Mouse (Mus musculus) colon, adult 2 months (tissue): ENCODE results near the gene Srrm1. TPM values are rescaled to one million over a fixed set of nuclear protein-coding genes. Genes with fewer than 3 reads are reported as not detected.

Experiments used
- polyA plus RNA-seq: library from polyadenylated mRNA; depleted of rRNA; stranded (reverse); fragments of >200 nt; gene quantifications from 2 replicates; pipeline ENCODE4 v1.2.3, GENCODE M21; 2012; rRNA removed

Gene Srrm1
- 11.8 and 18.8 TPM in 2 replicates for polyA plus RNA-seq

GRCm38 (mm10) chr4:135353066-135353793, at the start of gene Srrm1:
TSS of gene Srrm1 (minus strand) at chr4:135353321.

GRCm38 (mm10) chr4:135397991-135398390, 44.9 kb upstream of the Srrm1 start, which contains the start of gene Ncmap:
TSS of gene Ncmap (minus strand) at chr4:135398227.

GRCm38 (mm10) chr4:135272640-135273306, 80.3 kb downstream of the Srrm1 start, which contains the start of gene Clic4:
TSS of gene Clic4 (minus strand) at chr4:135272814.

Other genes starting within 250 kb of the Srrm1 start
- 2.5 and 3.0 TPM in 2 replicates for gene Runx3, start 232.7 kb downstream of the Srrm1 start, polyA plus RNA-seq
- gene Clic4, start 80.5 kb downstream of the Srrm1 start, polyA plus RNA-seq, result 45.9 and 47.4 TPM in 2 replicates
- gene Ncmap, start 44.9 kb upstream of the Srrm1 start, polyA plus RNA-seq, result 4.0 and 4.7 TPM in 2 replicates
- 20.5 and 22.3 TPM in 2 replicates for gene Rcan3, start 80.5 kb upstream of the Srrm1 start, polyA plus RNA-seq
- 0.27 and 0.58 TPM in 2 replicates for gene Stpg1, start 141.5 kb upstream of the Srrm1 start, polyA plus RNA-seq
- gene Nipal3, start 141.7 kb upstream of the Srrm1 start, polyA plus RNA-seq, result 50.0 and 71.8 TPM in 2 replicates
- 0.23 and 0.41 TPM in 2 replicates for gene Grhl3, start 220.3 kb upstream of the Srrm1 start, polyA plus RNA-seq